Mouse (Mus musculus): ENCODE results near the gene Tas1r3. TPM values are rescaled to one million over a fixed set of nuclear protein-coding genes. Genes with fewer than 3 reads are reported as not detected.

The Tas1r3 gene
- polyA plus RNA-seq (2021; fragmentation: Nextera tagmentation) = 0.12 and 0.13 TPM in 2 replicates
- long read RNA-seq, experiment 1 = 0 reads
- long read RNA-seq, experiment 2 = 0 reads

DNA sequence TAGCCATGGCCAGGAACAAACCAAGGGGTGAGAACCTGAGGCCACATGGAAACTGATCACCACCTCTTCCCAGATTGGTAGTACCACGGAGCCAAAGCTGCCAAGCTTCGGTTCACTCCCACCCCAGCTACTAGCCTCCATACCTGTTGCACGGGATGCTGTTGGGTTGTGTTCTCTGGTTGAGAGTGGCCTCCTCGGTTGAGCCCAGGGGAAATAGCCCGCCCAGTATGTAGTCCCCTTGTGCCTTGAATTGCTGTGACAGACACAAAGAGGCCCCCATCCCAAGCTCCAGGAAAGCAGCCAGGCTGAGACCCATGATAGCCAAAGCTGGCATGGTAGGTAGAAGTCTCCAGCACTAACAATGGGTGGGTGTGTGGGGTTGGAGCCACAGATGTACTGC, at the start of gene Tas1r3:
TSS of gene Tas1r3 (minus strand) at position 362 of the 400 bp plus-strand sequence.

DNA sequence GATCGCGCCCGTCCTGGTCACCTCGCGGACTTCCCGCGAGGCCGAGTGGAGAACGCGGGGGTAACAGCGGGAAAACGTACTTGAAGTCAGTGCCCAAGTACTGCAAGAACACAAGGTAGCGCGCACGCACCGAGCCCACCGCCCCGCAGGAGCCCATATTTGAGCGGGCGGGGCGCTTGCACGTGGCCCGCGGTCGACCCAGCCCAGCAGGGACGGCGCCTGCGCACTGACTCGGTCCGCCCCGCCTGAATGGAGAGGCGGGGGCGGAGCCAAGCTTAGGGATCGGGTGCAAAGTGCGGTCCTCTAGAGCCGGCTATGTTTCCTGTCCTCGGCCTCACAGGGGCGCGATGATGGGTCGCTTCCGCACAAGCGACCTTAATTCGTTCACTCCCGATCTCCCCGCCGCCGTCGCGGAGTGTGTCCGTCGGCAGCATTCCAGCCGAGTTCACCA, 28.4 kb upstream of the Tas1r3 start, which contains the start of the genes Pusl1 and Acap3:
TSS of gene Pusl1 (minus strand) at position 231 of the 451 bp plus-strand sequence.
TSS of gene Acap3 (plus strand) at position 272 of the 451 bp plus-strand sequence.

GRCm38 (mm10) chr4:155869317-155870033, 6.3 kb upstream of the Tas1r3 start, which contains the start of the genes Cptp and Ints11:
Gene Cptp (minus strand): TSS chr4:155869440.
Gene Ints11 (plus strand): TSS chr4:155869546.

DNA sequence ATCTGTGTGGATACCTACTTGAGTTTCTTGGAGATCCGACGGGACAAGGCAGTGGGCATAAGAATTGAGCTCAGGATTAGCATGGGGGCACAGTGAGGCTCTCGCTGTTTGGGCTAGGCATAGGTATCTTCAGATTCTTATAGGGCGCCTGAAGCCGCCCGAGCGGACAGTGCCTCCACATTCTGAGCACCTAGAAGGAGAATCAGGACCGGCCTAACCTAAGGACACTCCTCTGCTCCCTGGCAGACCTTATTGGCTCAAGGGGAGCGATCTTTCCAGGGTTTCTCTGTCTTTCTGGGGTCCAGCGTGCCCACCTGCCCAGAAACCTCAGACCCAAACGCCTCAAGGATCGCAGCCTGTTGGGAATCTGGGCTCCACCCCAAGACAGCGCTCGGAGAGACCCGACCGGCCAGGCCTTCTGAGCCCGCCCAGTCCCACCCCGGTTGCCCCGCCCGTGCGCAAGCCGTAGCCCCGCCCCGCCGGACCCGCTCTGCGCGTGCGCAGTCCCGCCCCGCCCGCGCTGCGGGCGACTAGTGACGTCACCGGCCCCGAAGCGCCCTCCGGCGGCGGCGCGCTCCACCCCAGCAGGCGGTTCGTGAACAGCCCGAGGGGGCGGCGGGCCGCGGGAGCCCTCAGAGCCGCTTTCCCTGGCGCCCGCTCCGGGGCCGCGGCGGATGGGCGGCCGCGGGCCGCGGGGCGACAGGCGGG, 16.1 kb downstream of the Tas1r3 start, which contains the start of gene Dvl1:
TSS of gene Dvl1 (plus strand) at position 532 of the 708 bp plus-strand sequence.

GRCm38 (mm10) chr4:155839483-155839910, 23.7 kb downstream of the Tas1r3 start, which contains the start of gene Mxra8:
Gene Mxra8 (plus strand): TSS chr4:155839680.

GRCm38 (mm10) chr4:155831205-155831766, 31.9 kb downstream of the Tas1r3 start, which contains the start of gene Aurkaip1:
Gene Aurkaip1 (plus strand): TSS chr4:155831272.

DNA sequence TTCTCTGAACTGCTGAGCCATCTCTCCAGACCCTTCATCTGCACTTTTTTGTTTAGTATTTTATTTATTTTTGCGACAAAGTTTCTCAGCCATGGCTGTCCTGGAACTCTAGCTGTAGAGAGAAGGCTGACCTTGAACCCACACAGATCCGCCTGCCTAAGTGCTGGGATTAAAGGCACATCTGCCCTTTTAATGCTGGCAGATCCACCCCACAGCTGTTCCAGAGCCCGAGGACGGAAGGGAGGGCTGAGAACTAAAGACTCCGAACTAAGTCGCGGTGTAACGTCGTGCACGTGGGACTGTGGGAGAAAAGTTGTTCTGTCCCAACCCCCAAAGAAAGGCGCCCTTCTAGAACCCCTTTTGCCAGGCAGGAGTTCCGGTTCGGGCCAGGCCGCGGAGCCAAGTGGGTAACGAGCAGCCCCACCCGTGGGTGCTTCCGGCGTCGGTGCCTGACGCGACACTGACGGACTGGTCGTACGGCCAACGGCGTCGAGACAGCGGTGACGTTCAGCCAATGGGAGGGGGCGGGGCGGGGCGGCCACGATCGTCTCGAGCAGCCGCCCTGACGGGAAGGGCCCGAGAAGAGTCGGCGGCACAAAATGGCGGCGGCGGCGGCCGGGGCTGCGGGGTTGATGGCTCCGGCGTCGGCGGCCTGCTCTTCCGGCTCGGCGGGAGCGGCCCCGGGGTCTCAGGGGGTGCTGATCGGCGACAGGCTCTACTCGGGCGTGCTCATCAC, 51.1 kb downstream of the Tas1r3 start, which contains the start of gene Ccnl2:
TSS of gene Ccnl2 (plus strand) at position 561 of the 736 bp plus-strand sequence.

Other genes with a start within 250 kb of the Tas1r3 start
- 42.7 and 48.3 TPM in 2 replicates for gene Cdk11b, start 238.5 kb downstream of the Tas1r3 start, polyA plus RNA-seq (2021; fragmentation: Nextera tagmentation)
- gene Gm10563, start 218.0 kb downstream of the Tas1r3 start, polyA plus RNA-seq (2021; fragmentation: Nextera tagmentation) = not detected in 2 replicates
- gene Mmp23, start 210.0 kb downstream of the Tas1r3 start, polyA plus RNA-seq (2021; fragmentation: Nextera tagmentation) = 0.69 and 1.4 TPM in 2 replicates
- 19.7 and 26.1 TPM in 2 replicates for gene Mib2, start 194.2 kb downstream of the Tas1r3 start, polyA plus RNA-seq (2021; fragmentation: Nextera tagmentation)
- 11.4 and 23.4 TPM in 2 replicates for gene Fndc10, start 169.0 kb downstream of the Tas1r3 start, polyA plus RNA-seq (2021; fragmentation: Nextera tagmentation)
- 228 and 240 TPM in 2 replicates for gene Ssu72, start 158.6 kb downstream of the Tas1r3 start, polyA plus RNA-seq (2021; fragmentation: Nextera tagmentation)
- gene Tmem240, start 128.6 kb downstream of the Tas1r3 start, polyA plus RNA-seq (2021; fragmentation: Nextera tagmentation) = 3.6 and 7.2 TPM in 2 replicates
- gene Atad3a, start 102.3 kb downstream of the Tas1r3 start, polyA plus RNA-seq (2021; fragmentation: Nextera tagmentation) = 25.7 TPM in 2 replicates
- 15.1 and 16.2 TPM in 2 replicates for gene Vwa1, start 88.7 kb downstream of the Tas1r3 start, polyA plus RNA-seq (2021; fragmentation: Nextera tagmentation)
- 10.4 and 10.7 TPM in 2 replicates for gene Tmem88b, start 77.5 kb downstream of the Tas1r3 start, polyA plus RNA-seq (2021; fragmentation: Nextera tagmentation)
- not detected in 2 replicates for gene Ankrd65, start 72.9 kb downstream of the Tas1r3 start, polyA plus RNA-seq (2021; fragmentation: Nextera tagmentation)
- 391 and 409 TPM in 2 replicates for gene Mrpl20, start 60.5 kb downstream of the Tas1r3 start, polyA plus RNA-seq (2021; fragmentation: Nextera tagmentation)
- gene Ccnl2, start 50.9 kb downstream of the Tas1r3 start, polyA plus RNA-seq (2021; fragmentation: Nextera tagmentation) = 19.6 and 23.2 TPM in 2 replicates
- gene Aurkaip1, start 32.1 kb downstream of the Tas1r3 start, polyA plus RNA-seq (2021; fragmentation: Nextera tagmentation) = 248 and 249 TPM in 2 replicates
- 5.9 and 6.5 TPM in 2 replicates for gene Mxra8, start 23.7 kb downstream of the Tas1r3 start, polyA plus RNA-seq (2021; fragmentation: Nextera tagmentation)
- 5.4 and 6.3 TPM in 2 replicates for gene Dvl1, start 16.0 kb downstream of the Tas1r3 start, polyA plus RNA-seq (2021; fragmentation: Nextera tagmentation)
- gene Cptp, start 6.1 kb upstream of the Tas1r3 start, polyA plus RNA-seq (2021; fragmentation: Nextera tagmentation) = 13.1 and 21.5 TPM in 2 replicates
- 31.0 and 41.2 TPM in 2 replicates for gene Ints11, start 6.2 kb upstream of the Tas1r3 start, polyA plus RNA-seq (2021; fragmentation: Nextera tagmentation)
- 54.5 and 56.4 TPM in 2 replicates for gene Pusl1, start 28.4 kb upstream of the Tas1r3 start, polyA plus RNA-seq (2021; fragmentation: Nextera tagmentation)
- gene Acap3, start 28.5 kb upstream of the Tas1r3 start, polyA plus RNA-seq (2021; fragmentation: Nextera tagmentation) = 19.6 and 35.6 TPM in 2 replicates
- gene Ube2j2, start 80.5 kb upstream of the Tas1r3 start, polyA plus RNA-seq (2021; fragmentation: Nextera tagmentation) = 30.5 and 85.4 TPM in 2 replicates
- gene C1qtnf12, start 99.0 kb upstream of the Tas1r3 start, polyA plus RNA-seq (2021; fragmentation: Nextera tagmentation) = 32.4 and 35.5 TPM in 2 replicates
- gene B3galt6, start 129.3 kb upstream of the Tas1r3 start, polyA plus RNA-seq (2021; fragmentation: Nextera tagmentation) = 21.1 and 25.1 TPM in 2 replicates
- gene Sdf4, start 129.5 kb upstream of the Tas1r3 start, polyA plus RNA-seq (2021; fragmentation: Nextera tagmentation) = 147 and 170 TPM in 2 replicates
- 0.29 and 0.39 TPM in 2 replicates for gene Tnfrsf4, start 150.5 kb upstream of the Tas1r3 start, polyA plus RNA-seq (2021; fragmentation: Nextera tagmentation)
- 0.38 and 0.67 TPM in 2 replicates for gene Tnfrsf18, start 162.8 kb upstream of the Tas1r3 start, polyA plus RNA-seq (2021; fragmentation: Nextera tagmentation)
- not detected in 2 replicates for gene Ttll10, start 196.1 kb upstream of the Tas1r3 start, polyA plus RNA-seq (2021; fragmentation: Nextera tagmentation)
- gene 9430015G10Rik, start 246.6 kb upstream of the Tas1r3 start, polyA plus RNA-seq (2021; fragmentation: Nextera tagmentation) = 5.7 and 8.9 TPM in 2 replicates

Data from left cerebral cortex, adult 6 months (tissue).